In genomic region chr12:70555723-70556122, GRCm38 (mm10) we compare ENCODE assay signal across 11 mouse cellular contexts.
DNase-seq lines count a peak whose midpoint lies in the region; ATAC-seq and TF ChIP-seq lines count a peak whose summit lies in the region.
"Had no signal": no experiment of that assay in that cellular context is flagged by ENCODE, and none has a peak within 500 bp of the region (broad histone marks: within the 10 kb centered on the region; RNA-seq: fewer than 3 reads in every experiment).

No protein-coding gene starts in this region.

- no peak for TF ChIP-seq POLR2A in embryonic fibroblast, embryonic 13.5 days (IDR thresholded peaks at IDR 0.05; ENCODE audit: low read depth, low read length)

- H3K36me3 ChIP-seq in heart, embryonic 16.5 days (ENCODE audit: control insufficient read depth, insufficient read depth): no peaks in the 10 kb centered on the region
- H3K36me3 ChIP-seq: G1E; liver, embryonic 13.5 days had no signal

- H3K27ac ChIP-seq in embryonic fibroblast, embryonic 13.5 days (ENCODE audit: insufficient read depth, low read length): peak overlapping the region; percentile 74
- peak overlapping the region; percentile 73 for H3K27ac ChIP-seq in heart, embryonic 16.5 days (ENCODE audit: low read length)
- H3K27ac ChIP-seq: liver, embryonic 13.5 days had no signal

- peaks cover 16% of the 10 kb centered on the region for H3K4me1 ChIP-seq in embryonic fibroblast, embryonic 13.5 days (ENCODE audit: control insufficient read depth, insufficient read depth, low read length)
- H3K4me1 ChIP-seq in heart, embryonic 16.5 days (ENCODE audit: control insufficient read depth, insufficient read depth, low read length): peaks cover 21% of the 10 kb centered on the region
- H3K4me1 ChIP-seq: liver, embryonic 13.5 days had no signal

- DNase-seq in Muller cell, postnatal 12 days (ENCODE audit: inconsistent ontology term): peak; percentile 28
- no peak for DNase-seq in right cerebral cortex, adult 2 months (ENCODE audit: low spot score in 2 of 2)
- DNase-seq in adrenal gland, postnatal 10 days: no peak
- DNase-seq in kidney, adult 11 months: no peak
- DNase-seq: liver, embryonic 13.5 days; retina, postnatal 1 day; thymus, postnatal 14 days had no signal

- TF ChIP-seq CTCF in embryonic fibroblast, embryonic 13.5 days (IDR thresholded peaks at IDR 0.05; ENCODE audit: borderline replicate concordance, insufficient read depth, low read length): no peak

- ATAC-seq in heart, embryonic 16.5 days (replicated peaks; ENCODE audit: extremely low read depth, insufficient read depth, low FRiP score): peak; percentile 83
- ATAC-seq in megakaryocyte progenitor cell, adult 5-6 weeks (replicated peaks; ENCODE audit: poor library complexity): peak; percentile 65

- H3K9ac ChIP-seq in heart, embryonic 16.5 days (ENCODE audit: low read length): no peak overlapping the region; the same call in 1 of the 2 replicates
- H3K9ac ChIP-seq: liver, embryonic 13.5 days had no signal

- H3K4me3 ChIP-seq in embryonic fibroblast, embryonic 13.5 days (ENCODE audit: insufficient read depth, low read length): no peak overlapping the region
- no peak overlapping the region for H3K4me3 ChIP-seq in heart, embryonic 16.5 days (ENCODE audit: low read length)
- H3K4me3 ChIP-seq: liver, embryonic 13.5 days had no signal

- 33% methylated on average over 3 of the region's 3 CpGs for WGBS in heart, embryonic 16.5 days

- no peaks in the 10 kb centered on the region for H3K27me3 ChIP-seq in heart, embryonic 16.5 days (ENCODE audit: control insufficient read depth, insufficient read depth, low read length)
- H3K27me3 ChIP-seq: liver, embryonic 13.5 days had no signal

- peak overlapping the region; percentile 6; the same call in 1 of the 2 replicates for H3K4me2 ChIP-seq in heart, embryonic 16.5 days (ENCODE audit: low read depth, low read length)
- H3K4me2 ChIP-seq: liver, embryonic 13.5 days had no signal

- H3K9me3 ChIP-seq in heart, embryonic 16.5 days (replicated peaks; ENCODE audit: control insufficient read depth, low read length): 0 out of 2 replicates have a peak, but pooled peaks cover 4% of the 10 kb centered on the region
- H3K9me3 ChIP-seq: G1E; liver, embryonic 13.5 days had no signal
